Mouse (Mus musculus) heart, adult 11 months (tissue): ENCODE measurements around the gene Gbf1.

ENCODE experiments used
- DNase-seq: peaks from one replicate; pipeline ENCODE4 v3.0.0; 2022

Gene Gbf1

GRCm38 (mm10) chr19:46317546-46317885 lies 165.2 kb downstream of the Gbf1 start:
- DNase-seq, result peak; percentile 85

GRCm38 (mm10) chr19:46318031-46318471 lies 165.7 kb downstream of the Gbf1 start:
- peak; percentile 89 for DNase-seq

GRCm38 (mm10) chr19:46318586-46319378 lies 166.5 kb downstream of the Gbf1 start:
- DNase-seq, result peak; percentile 95

- DNase-seq, result peak; percentile 86
Observed at GRCm38 (mm10) chr19:46320076-46320785, 167.9 kb downstream of the Gbf1 start.

GRCm38 (mm10) chr19:46321101-46321943 lies 169.0 kb downstream of the Gbf1 start:
- DNase-seq, result peak; percentile 87

GRCm38 (mm10) chr19:46322144-46322995 lies 170.1 kb downstream of the Gbf1 start:
- DNase-seq, result peak; percentile 86

GRCm38 (mm10) chr19:46322996-46323572 lies 170.8 kb downstream of the Gbf1 start:
- peak; percentile 86 for DNase-seq

- no peak for DNase-seq
Observed at GRCm38 (mm10) chr19:46323716-46324115, 171.4 kb downstream of the Gbf1 start.

GRCm38 (mm10) chr19:46324366-46324765 lies 172.1 kb downstream of the Gbf1 start:
- DNase-seq, result peak; percentile 90

GRCm38 (mm10) chr19:46324918-46325317 lies 172.6 kb downstream of the Gbf1 start:
- DNase-seq, result peak; percentile 83

GRCm38 (mm10) chr19:46326019-46326755 lies 173.9 kb downstream of the Gbf1 start:
- peak; percentile 91 for DNase-seq

GRCm38 (mm10) chr19:46326756-46327305 lies 174.5 kb downstream of the Gbf1 start, which contains the start of gene Psd:
Psd (minus strand) TSS chr19:46327156.
- peak; percentile 94 for DNase-seq

GRCm38 (mm10) chr19:46327531-46328064 lies 175.3 kb downstream of the Gbf1 start:
- DNase-seq, result peak; percentile 91

- DNase-seq, result peak; percentile 99
Observed at GRCm38 (mm10) chr19:46328081-46329030, 176.0 kb downstream of the Gbf1 start, which contains the start of gene Fbxl15. Fbxl15 (plus strand) TSS chr19:46328184.

- DNase-seq, result peak; percentile 93
Observed at GRCm38 (mm10) chr19:46329031-46329641, 176.8 kb downstream of the Gbf1 start.

GRCm38 (mm10) chr19:46329951-46330350 lies 177.6 kb downstream of the Gbf1 start:
- peak; percentile 98 for DNase-seq

- DNase-seq, result peak; percentile 91
Observed at GRCm38 (mm10) chr19:46330696-46331095, 178.4 kb downstream of the Gbf1 start.

GRCm38 (mm10) chr19:46331326-46331725 lies 179.0 kb downstream of the Gbf1 start:
- DNase-seq, result peak; percentile 92

- no peak for DNase-seq
Observed at GRCm38 (mm10) chr19:46331936-46332335, 179.6 kb downstream of the Gbf1 start.
